Mouse (Mus musculus) right cerebral cortex, postnatal 10 days (tissue): ENCODE measurements around the gene Tmem268.

Source experiments
- DNase-seq, 2 experiments: peaks; one replicate each; pipeline ENCODE4 v3.0.0; 2021; ENCODE audit warnings: low spot score in 2 of 2

The Tmem268 gene

GRCm38 (mm10) chr4:63558407-63559081 lies at the start of gene Tmem268:
Tmem268 (plus strand) TSS chr4:63558781.
- DNase-seq = peak; percentile 73 to 75

GRCm38 (mm10) chr4:63512921-63513320 lies 45.7 kb upstream of the Tmem268 start:
- DNase-seq = no peak

- DNase-seq = no peak
Measured at GRCm38 (mm10) chr4:63514454-63514984, 44.1 kb upstream of the Tmem268 start.

GRCm38 (mm10) chr4:63515021-63515420 lies 43.6 kb upstream of the Tmem268 start:
- no peak for DNase-seq

GRCm38 (mm10) chr4:63521813-63522419 lies 36.7 kb upstream of the Tmem268 start:
- no peak for DNase-seq

- no peak for DNase-seq
Measured at GRCm38 (mm10) chr4:63525514-63525913, 33.1 kb upstream of the Tmem268 start.

GRCm38 (mm10) chr4:63528946-63529345 lies 29.6 kb upstream of the Tmem268 start:
- DNase-seq = peak; percentile 54 to 75

- DNase-seq = no peak
Measured at GRCm38 (mm10) chr4:63530409-63530808, 28.2 kb upstream of the Tmem268 start.

- no peak for DNase-seq
Measured at GRCm38 (mm10) chr4:63537602-63538001, 21.0 kb upstream of the Tmem268 start.

GRCm38 (mm10) chr4:63542209-63542608 lies 16.4 kb upstream of the Tmem268 start:
- DNase-seq = no peak

- DNase-seq = peak in 1 of 2 experiments; percentile 63
Measured at GRCm38 (mm10) chr4:63543746-63544493, 14.7 kb upstream of the Tmem268 start.

GRCm38 (mm10) chr4:63544494-63545230 lies 13.9 kb upstream of the Tmem268 start, which contains the start of gene Atp6v1g1:
Atp6v1g1 (plus strand) TSS chr4:63544772.
- peak; percentile 97 for DNase-seq

GRCm38 (mm10) chr4:63545231-63545958 lies 13.2 kb upstream of the Tmem268 start:
- DNase-seq = no peak

- DNase-seq = no peak
Measured at GRCm38 (mm10) chr4:63546441-63547055, 12.0 kb upstream of the Tmem268 start.

- DNase-seq = no peak
Measured at GRCm38 (mm10) chr4:63547799-63548198, 10.8 kb upstream of the Tmem268 start.

- DNase-seq = no peak
Measured at GRCm38 (mm10) chr4:63548491-63548890, 10.1 kb upstream of the Tmem268 start.

- no peak for DNase-seq
Measured at GRCm38 (mm10) chr4:63550908-63551307, 7.7 kb upstream of the Tmem268 start.

GRCm38 (mm10) chr4:63552865-63553264 lies 5.7 kb upstream of the Tmem268 start:
- DNase-seq = no peak

- DNase-seq = no peak
Measured at GRCm38 (mm10) chr4:63553789-63554576, 4.6 kb upstream of the Tmem268 start.

GRCm38 (mm10) chr4:63554616-63555015 lies 4.0 kb upstream of the Tmem268 start:
- no peak for DNase-seq
